Mouse (Mus musculus) liver, embryonic 12.5 days (tissue): Measurements from ENCODE around the gene Ostm1. TPM values are rescaled to one million over a fixed set of nuclear protein-coding genes. Genes with fewer than 3 reads are reported as not detected.
A peak's percentile ranks its signal among the peaks of the same experiment; 100 is the strongest.

Source experiments
- ATAC-seq: fragments of 200-750 bp; cut with Nextera tagmentation; 2 replicates; pipeline ENCODE4 v1.8.0; 2017; ENCODE audit warnings: moderate number of reproducible peaks, mild to moderate bottlenecking, moderate library complexity
- H3K27ac ChIP-seq: fragments of 300-500 bp; sonication (generic); 2 replicates; pipeline ENCODE4 v1.5.1; 2016; ENCODE audit warnings: mild to moderate bottlenecking
- H3K27me3 ChIP-seq: fragments of 300-500 bp; sonication (generic); replicated peaks from 2 replicates; pipeline ENCODE4 v1.6.1; 2016; ENCODE audit warnings: mild to moderate bottlenecking, moderate library complexity
- H3K36me3 ChIP-seq: fragments of 300-500 bp; sonication (generic); 2 replicates; pipeline ENCODE4 v1.6.1; 2016; ENCODE audit warnings: mild to moderate bottlenecking, moderate library complexity
- H3K4me1 ChIP-seq: fragments of 300-500 bp; sonication (generic); 2 replicates; pipeline ENCODE4 v1.6.1; 2016
- H3K4me2 ChIP-seq: fragments of 300-500 bp; sonication (generic); 2 replicates; pipeline ENCODE4 v1.6.1; 2016; ENCODE audit warnings: mild to moderate bottlenecking, moderate library complexity
- H3K4me3 ChIP-seq: fragments of 300-500 bp; sonication (generic); 2 replicates; pipeline ENCODE4 v1.5.1; 2016; ENCODE audit warnings: mild to moderate bottlenecking, moderate library complexity
- H3K9ac ChIP-seq: fragments of 300-500 bp; sonication (generic); 2 replicates; pipeline ENCODE4 v1.6.1; 2016; ENCODE audit warnings: mild to moderate bottlenecking, moderate library complexity
- H3K9me3 ChIP-seq: fragments of 300-500 bp; sonication (generic); replicated peaks from 2 replicates; pipeline ENCODE4 v1.6.1; 2016; ENCODE audit warnings: mild to moderate bottlenecking, moderate library complexity
- WGBS: fragments of 180-500 bp; shearing (Covaris S2); methylation state at CpG from one replicate; pipeline ENCODE4 v1.1.7; 2016; ENCODE audit not compliant: insufficient replicate concordance; 5-methylcytosine and 5-hydroxymethylcytosine counted together
- polyA plus RNA-seq: library from polyadenylated mRNA; unstranded; fragments of >200 nt; fragmentation: Nextera tagmentation; extraction: Ambion mirVana; gene quantifications from 2 replicates; pipeline ENCODE4 v1.2.1, GENCODE M21; 2016

Ostm1 gene
- polyA plus RNA-seq, 1 experiment from 2014 or later: 19.9 TPM

DNA sequence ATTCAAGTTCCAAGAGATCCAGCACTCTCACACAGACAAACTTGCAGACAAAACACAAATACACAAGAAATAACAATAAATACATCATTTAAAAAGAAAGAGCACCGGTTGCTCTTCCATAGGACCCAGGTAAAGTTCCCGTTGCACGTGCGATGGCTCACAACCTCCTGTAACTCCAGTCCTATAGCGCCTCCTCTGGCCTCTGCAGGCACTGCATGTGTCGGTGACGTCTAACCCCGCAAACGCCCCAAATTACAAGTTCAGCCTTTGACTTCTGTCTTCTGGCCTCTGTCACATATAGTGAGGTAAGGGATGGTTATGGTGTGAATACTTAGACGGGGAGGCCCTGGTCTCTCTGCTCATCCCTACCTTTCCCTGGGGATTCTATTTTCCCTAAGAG is 17.9 kb downstream of the Ostm1 start:
- H3K4me2 ChIP-seq: no peak overlapping the region
- peaks cover 8% of the 10 kb centered on the region for H3K9me3 ChIP-seq
- peaks cover 62% of the 10 kb centered on the region for H3K27me3 ChIP-seq
- no peaks in the 10 kb centered on the region for H3K4me1 ChIP-seq
- H3K4me3 ChIP-seq: no peak overlapping the region
- H3K9ac ChIP-seq: no peak overlapping the region
- no peak for ATAC-seq
- no peaks in the 10 kb centered on the region for H3K36me3 ChIP-seq
- WGBS: 17% methylated on average over 10 of the region's 10 CpGs
- no peak overlapping the region for H3K27ac ChIP-seq

DNA sequence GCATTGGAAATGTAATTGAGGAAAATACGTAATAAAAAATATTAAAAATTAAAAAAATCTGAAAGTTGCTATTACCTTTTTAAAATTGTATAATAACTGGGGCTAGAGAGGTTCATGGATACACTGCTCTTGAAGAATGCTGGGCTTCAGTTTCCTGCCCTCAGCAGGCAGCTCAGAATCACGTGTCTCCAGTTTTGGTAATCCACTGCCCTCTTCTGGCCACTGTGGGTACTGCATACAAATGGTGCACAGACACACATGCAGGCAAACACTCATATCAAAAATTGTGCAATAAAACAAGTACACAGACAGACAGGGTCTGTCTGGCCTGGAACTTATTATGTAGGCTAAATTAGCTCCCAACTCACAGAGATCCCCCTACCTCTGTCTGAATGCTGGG is 21.3 kb downstream of the Ostm1 start:
- no peak overlapping the region for H3K27ac ChIP-seq
- no peak overlapping the region for H3K4me3 ChIP-seq
- H3K4me2 ChIP-seq: no peak overlapping the region
- H3K4me1 ChIP-seq: no peaks in the 10 kb centered on the region
- H3K9me3 ChIP-seq: peaks cover 8% of the 10 kb centered on the region
- H3K36me3 ChIP-seq: no peaks in the 10 kb centered on the region
- 62% methylated on average over 2 of the region's 2 CpGs for WGBS
- ATAC-seq: no peak
- no peak overlapping the region for H3K9ac ChIP-seq
- H3K27me3 ChIP-seq: peaks cover 61% of the 10 kb centered on the region

DNA sequence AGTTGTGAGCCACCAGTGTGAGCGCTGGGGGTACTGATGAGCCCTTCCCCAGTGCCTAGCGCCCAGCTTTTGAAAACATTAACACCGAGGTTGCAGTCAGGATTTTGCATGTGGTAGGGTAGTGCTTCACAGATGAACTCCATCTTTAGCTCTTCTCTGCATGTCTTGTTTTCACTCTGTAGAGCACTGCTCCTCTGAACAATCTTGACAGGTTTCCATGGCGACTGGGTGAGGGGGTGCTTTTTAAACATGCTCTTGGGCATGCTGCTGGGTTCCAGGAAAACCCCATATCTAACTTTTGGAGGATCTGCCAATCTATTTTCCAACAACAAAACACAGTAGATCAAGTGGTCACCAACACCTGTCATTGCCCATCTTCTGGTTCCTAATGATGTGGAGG is 23.1 kb downstream of the Ostm1 start:
- peaks cover 61% of the 10 kb centered on the region for H3K27me3 ChIP-seq
- 47% methylated on average over 4 of the region's 4 CpGs for WGBS
- no peak overlapping the region for H3K4me2 ChIP-seq
- no peak overlapping the region for H3K4me3 ChIP-seq
- H3K4me1 ChIP-seq: no peaks in the 10 kb centered on the region
- no peak overlapping the region for H3K27ac ChIP-seq
- H3K9ac ChIP-seq: no peak overlapping the region
- peaks cover 8% of the 10 kb centered on the region for H3K9me3 ChIP-seq
- ATAC-seq: no peak
- H3K36me3 ChIP-seq: no peaks in the 10 kb centered on the region

DNA sequence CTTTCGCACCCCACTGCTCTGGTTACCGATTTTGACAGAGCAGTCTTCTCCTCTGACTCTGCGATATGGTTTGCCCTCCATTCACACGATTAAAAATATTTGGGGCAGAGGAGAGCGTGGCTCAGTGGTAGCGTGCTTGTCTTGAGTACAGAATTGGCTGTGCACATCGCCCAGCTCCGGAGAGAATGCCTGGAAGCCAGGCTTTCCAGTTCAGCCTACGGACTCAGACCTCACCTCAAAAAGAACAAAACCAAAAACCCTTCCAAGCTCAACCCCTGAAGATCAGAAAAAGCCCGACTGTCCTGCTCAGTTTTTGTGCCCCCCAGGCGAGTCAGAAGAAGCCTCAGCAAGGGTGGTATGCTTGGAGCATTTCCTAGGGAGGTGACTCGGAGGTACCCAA is 29.5 kb downstream of the Ostm1 start:
- no peak for ATAC-seq

DNA sequence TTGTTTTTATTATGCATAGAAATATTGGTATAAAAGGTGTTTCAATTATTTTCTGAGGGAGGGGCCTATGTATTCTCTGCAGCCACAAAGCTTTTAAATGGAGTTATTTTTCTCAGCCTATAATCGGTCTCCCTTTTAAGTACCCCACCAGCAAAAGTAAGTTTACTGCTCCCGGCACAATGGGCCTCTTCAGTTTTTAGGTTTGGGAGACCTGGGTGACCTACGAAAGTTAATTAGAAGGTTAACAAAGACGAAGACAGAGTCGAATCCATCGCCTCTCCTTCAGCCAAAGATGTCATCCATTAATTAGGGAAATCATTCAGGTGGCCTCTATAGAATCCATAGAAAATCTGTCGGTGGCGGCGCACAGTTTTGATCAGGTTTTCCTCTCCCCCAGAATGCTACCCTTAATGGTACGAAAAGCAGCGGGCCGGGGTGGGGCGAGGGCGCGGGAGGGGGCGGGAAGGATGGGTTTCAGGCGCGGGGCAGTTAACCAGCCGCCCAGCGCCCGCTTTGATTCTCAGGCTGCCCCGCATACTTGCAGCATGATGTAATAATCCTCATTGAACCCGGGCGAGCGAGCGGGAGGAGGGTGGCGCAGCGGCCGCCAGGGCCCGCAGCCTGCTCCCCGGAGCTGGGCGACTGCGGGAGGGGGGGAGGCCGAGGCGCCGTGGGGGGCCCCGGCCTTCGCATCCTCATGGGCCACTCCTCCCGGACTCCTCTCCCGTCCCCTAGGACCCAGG is 30.2 kb downstream of the Ostm1 start:
- H3K4me3 ChIP-seq: peak overlapping the region; percentile 30
- no peaks in the 10 kb centered on the region for H3K36me3 ChIP-seq
- WGBS: 2% methylated on average over 38 of the region's 40 CpGs
- H3K27me3 ChIP-seq: peaks cover 99% of the 10 kb centered on the region
- peaks cover 4% of the 10 kb centered on the region; the same call in 1 of the 2 replicates for H3K4me1 ChIP-seq
- H3K27ac ChIP-seq: no peak overlapping the region
- H3K9me3 ChIP-seq: no peaks in the 10 kb centered on the region
- H3K4me2 ChIP-seq: peak overlapping the region; percentile 52
- H3K9ac ChIP-seq: no peak overlapping the region
- no peak for ATAC-seq

More for the DNA sequence above, 29.5 kb downstream of the Ostm1 start:
- Histone ChIP-seq H3K4me2 (no peak overlapping the region), H3K27me3 (peaks cover 99% of the 10 kb centered on the region), H3K4me3 (no peak overlapping the region), H3K4me1 (peaks cover 4% of the 10 kb centered on the region; the same call in 1 of the 2 replicates), H3K9me3 (no peaks in the 10 kb centered on the region), H3K36me3 (no peaks in the 10 kb centered on the region), H3K27ac (no peak overlapping the region), H3K9ac (no peak overlapping the region)
- WGBS: 8% methylated on average over 12 of the region's 12 CpGs

DNA sequence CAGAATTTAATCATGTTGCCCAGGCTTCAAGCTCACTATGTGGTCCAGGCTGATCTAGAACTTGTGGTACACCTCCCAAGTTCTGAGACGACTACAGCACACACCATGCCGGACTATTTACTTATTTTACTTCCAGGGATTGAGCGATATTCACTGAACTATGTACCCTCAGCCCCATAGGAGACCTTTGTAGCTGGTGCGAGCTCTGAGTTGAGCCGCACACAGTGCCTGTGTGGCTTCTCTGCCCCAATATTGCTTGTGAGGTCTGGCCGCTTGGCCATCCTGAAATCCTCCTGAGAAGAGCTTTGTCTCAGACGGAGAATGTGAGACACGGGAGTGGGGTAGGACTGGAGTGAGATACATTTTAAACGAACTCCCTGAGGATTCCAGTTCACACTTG is 31.1 kb downstream of the Ostm1 start:
- no peak overlapping the region for H3K4me2 ChIP-seq
- WGBS: 8% methylated on average over 9 of the region's 9 CpGs
- no peak for ATAC-seq
- H3K36me3 ChIP-seq: no peaks in the 10 kb centered on the region
- no peak overlapping the region for H3K9ac ChIP-seq
- H3K27ac ChIP-seq: no peak overlapping the region
- H3K4me3 ChIP-seq: no peak overlapping the region; the same call in 1 of the 2 replicates
- no peaks in the 10 kb centered on the region for H3K9me3 ChIP-seq
- peaks cover 100% of the 10 kb centered on the region for H3K27me3 ChIP-seq
- peaks cover 4% of the 10 kb centered on the region; the same call in 1 of the 2 replicates for H3K4me1 ChIP-seq

DNA sequence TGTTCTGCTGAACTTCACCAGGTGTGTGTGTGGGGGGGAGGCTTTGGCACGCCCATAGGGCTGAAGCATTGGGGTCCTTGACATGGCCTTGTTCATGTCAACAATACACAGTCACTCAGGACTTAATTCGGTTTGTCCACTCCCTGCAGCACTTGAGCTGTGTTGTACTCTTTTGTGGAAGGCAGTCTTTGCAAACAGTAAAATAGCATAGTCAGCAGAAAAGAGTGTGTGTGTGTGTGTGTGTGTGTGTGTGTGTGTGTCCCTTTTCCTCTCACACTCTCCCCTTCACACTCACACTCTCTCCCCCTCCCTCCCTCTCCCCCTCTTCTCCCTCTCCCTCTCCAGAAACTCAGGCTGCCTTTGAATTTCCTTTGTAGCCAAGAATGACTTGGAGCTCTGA is 34.7 kb downstream of the Ostm1 start:
- Histone ChIP-seq H3K4me1 (peaks cover 4% of the 10 kb centered on the region; the same call in 1 of the 2 replicates), H3K36me3 (no peaks in the 10 kb centered on the region), H3K9ac (no peak overlapping the region), H3K27ac (no peak overlapping the region), H3K27me3 (peaks cover 88% of the 10 kb centered on the region), H3K4me3 (no peak overlapping the region), H3K4me2 (no peak overlapping the region), H3K9me3 (no peaks in the 10 kb centered on the region)
- 32% methylated on average over 2 of the region's 2 CpGs for WGBS
- no peak for ATAC-seq

DNA sequence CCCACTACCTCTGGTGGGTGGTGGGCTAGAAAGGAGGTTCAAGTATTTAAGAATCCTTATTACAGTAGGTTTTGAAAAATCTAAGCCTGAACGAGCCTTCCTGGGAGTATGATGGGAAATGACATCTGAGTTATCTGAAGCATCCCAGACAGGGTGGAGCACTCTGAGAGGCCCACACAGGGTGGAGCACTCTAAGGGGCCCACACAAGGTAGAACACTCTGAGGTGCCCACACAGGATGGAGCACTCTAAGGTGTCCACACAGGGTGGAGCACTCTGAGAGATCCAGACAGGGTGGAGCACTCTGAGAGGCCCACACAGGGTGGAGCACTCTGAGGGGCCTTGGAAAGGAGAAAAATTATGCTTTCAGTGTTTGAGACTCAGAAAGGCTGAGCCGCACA is 42.3 kb downstream of the Ostm1 start:
- peak overlapping the region; percentile 42 for H3K4me2 ChIP-seq
- peaks cover 24% of the 10 kb centered on the region for H3K4me1 ChIP-seq
- peaks cover 86% of the 10 kb centered on the region for H3K27me3 ChIP-seq
- ATAC-seq: peak; percentile 98
- no peaks in the 10 kb centered on the region for H3K36me3 ChIP-seq
- H3K9ac ChIP-seq: no peak overlapping the region
- WGBS: 52% methylated on average over 2 of the region's 2 CpGs
- H3K27ac ChIP-seq: peak overlapping the region; percentile 22; the same call in 1 of the 2 replicates
- no peak overlapping the region for H3K4me3 ChIP-seq
- H3K9me3 ChIP-seq: no peaks in the 10 kb centered on the region

DNA sequence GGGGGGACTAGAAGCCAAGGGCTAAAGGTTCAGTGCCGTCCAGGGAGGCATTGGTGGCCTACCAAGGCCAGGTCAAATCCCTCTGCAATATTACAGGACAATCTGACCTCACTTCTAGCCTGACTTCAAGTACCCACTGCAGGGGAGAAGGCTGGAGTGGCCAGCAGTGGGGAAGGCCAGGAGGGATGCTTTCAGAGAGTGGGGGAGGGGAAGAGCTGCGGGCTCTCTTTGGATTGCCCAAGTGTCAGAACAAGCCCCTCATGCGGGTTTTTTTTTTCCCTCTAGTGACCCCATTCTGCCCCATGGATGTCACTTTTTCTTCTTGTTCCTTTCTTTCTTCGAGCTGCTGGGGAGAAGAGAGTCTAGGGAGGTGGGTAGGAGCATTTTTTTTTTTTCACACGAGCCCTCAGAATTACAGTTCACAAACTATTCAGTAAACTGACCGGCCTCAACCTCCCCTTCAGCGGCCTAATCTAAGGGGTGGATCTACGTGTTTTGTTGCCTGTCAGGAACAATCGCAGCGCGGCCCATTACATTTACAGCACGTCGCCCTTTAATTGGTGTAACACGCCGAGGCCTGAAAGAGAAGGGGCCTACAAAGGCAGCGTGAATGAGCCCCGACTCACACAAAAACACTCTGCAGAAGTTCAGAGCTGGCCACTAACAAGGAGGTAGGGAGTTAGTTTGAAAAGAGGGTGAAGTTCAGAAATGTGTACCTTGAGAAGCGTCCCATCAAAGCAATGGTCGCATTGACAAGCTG is 47.2 kb downstream of the Ostm1 start:
- Histone ChIP-seq H3K9ac (no peak overlapping the region), H3K4me1 (peaks cover 33% of the 10 kb centered on the region), H3K4me3 (no peak overlapping the region), H3K9me3 (no peaks in the 10 kb centered on the region), H3K27me3 (peaks cover 99% of the 10 kb centered on the region), H3K4me2 (no peak overlapping the region), H3K27ac (no peak overlapping the region), H3K36me3 (no peaks in the 10 kb centered on the region)
- WGBS: 8% methylated on average over 19 of the region's 19 CpGs
- ATAC-seq: no peak

DNA sequence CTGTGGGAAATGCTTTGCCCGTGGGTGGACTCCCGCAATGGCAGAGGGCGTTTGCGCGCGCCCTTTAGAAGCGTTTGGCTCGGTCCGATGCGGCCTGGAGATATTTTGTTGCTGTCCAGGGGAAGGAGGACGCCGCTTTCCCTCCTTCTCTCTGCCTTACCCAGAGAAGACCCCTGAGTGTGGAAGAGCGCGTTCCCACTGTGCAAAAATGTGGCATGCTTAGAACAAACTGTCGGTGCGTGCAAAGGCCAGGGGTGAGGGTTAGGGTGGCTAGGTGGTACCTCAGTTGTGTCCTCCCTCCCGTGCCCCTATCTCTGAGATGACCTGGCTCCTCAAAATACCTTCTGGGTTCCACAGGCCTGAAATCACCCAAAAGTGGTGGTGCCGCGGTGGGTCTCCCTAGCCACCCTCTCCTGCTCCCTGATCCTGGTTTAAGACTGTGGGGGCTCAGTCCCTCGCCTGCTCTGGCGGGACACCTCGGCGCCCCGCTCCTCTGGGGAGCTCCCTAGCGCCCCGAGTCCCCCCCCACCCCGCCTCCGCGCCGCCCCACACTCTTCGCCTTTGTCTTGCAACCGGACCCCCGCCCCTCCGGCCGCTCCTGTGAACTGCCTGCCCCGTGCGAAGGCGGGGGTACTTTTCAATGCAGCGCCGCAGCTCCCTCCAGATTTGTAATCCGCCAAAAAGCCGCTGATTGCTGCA is 48.3 kb downstream of the Ostm1 start:
- Histone ChIP-seq H3K4me3 (peak overlapping the region; percentile 53; the same call in 1 of the 2 replicates), H3K36me3 (no peaks in the 10 kb centered on the region), H3K27me3 (peaks cover 100% of the 10 kb centered on the region), H3K9me3 (no peaks in the 10 kb centered on the region), H3K4me1 (peaks cover 27% of the 10 kb centered on the region), H3K27ac (no peak overlapping the region), H3K9ac (no peak overlapping the region), H3K4me2 (peak overlapping the region; percentile 74; the same call in 1 of the 2 replicates)
- ATAC-seq: no peak
- WGBS: 1% methylated on average over 42 of the region's 42 CpGs

DNA sequence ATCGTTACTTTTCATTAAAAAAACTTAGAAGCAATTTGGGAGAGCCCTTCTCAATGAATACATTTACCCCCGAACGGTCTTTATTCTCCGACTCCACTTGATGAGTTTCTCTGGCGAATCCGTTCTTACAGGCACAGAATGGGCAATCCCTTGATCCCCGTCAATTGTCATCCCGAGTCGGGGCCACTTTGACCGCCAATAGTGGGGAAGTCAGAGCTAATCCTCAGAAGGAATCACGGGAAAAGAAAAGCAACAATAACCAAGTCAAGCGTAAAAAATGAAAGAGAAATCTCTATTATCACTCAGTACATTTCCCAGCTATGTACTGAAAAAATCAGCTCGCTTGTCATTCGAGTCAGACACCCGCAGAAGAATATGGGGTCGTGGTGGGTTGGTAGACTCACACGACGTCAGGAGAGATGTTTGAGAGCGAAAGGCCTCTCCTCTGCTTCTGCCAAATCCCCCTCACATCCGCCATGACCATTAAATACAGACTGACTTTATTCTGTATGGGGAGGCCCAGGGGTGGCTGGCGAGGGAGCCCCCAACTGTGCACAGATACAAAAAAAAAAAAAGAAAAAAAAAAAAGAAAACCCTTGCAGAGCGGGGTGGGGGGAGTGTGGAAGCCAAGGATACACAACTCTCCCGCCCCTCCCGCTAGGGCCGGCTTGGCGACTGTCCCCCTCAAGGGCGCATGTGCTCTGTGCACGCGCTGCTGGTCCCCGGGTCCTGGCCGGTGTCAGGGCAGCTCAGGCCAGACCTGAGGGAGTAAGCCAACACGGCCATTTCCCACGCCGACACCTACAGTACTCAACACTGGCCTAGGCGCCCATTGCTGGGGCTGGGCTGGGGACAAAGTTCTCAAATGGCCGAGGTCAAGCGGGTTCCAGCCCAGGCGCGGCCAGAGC is 49.1 kb downstream of the Ostm1 start:
- H3K4me3 ChIP-seq: peak overlapping the region; percentile 53
- H3K9me3 ChIP-seq: no peaks in the 10 kb centered on the region
- H3K4me1 ChIP-seq: peaks cover 24% of the 10 kb centered on the region
- H3K27ac ChIP-seq: no peak overlapping the region
- H3K27me3 ChIP-seq: peaks cover 100% of the 10 kb centered on the region
- no peak for ATAC-seq
- no peaks in the 10 kb centered on the region for H3K36me3 ChIP-seq
- 0 out of 2 replicates have a peak overlapping the region, but pooled peaks have one; percentile 8 for H3K9ac ChIP-seq
- WGBS: 1% methylated on average over 39 of the region's 39 CpGs
- peak overlapping the region; percentile 74 for H3K4me2 ChIP-seq
